Mouse (Mus musculus) midbrain, embryonic 12.5 days (tissue): ENCODE data around the gene Abca8a. TPM values are rescaled to one million over a fixed set of nuclear protein-coding genes. Genes with fewer than 3 reads are reported as not detected.
"Not testable (repeated sequence)": the region's sequence is repeated elsewhere in the genome, so short reads cannot be mapped to it uniquely, and the experiment has no call there.

Experiments used
- ATAC-seq: fragments of 200-750 bp; cut with Nextera tagmentation; 2 replicates; pipeline ENCODE4 v1.8.0; 2017; ENCODE audit warnings: low read depth, moderate TSS enrichment, moderate library complexity; ENCODE audit not compliant: low FRiP score
- H3K27ac ChIP-seq: fragments of 300-500 bp; sonication (generic); replicated peaks from 2 replicates; pipeline ENCODE4 v1.5.1; 2016; ENCODE audit warnings: mild to moderate bottlenecking
- H3K27me3 ChIP-seq: fragments of 300-500 bp; sonication (generic); 2 replicates; pipeline ENCODE4 v1.6.1; 2016; ENCODE audit warnings: mild to moderate bottlenecking
- H3K36me3 ChIP-seq: fragments of 300-500 bp; sonication (generic); 2 replicates; pipeline ENCODE4 v1.6.1; 2016
- H3K4me1 ChIP-seq: fragments of 300-500 bp; sonication (generic); 2 replicates; pipeline ENCODE4 v1.6.1; 2016
- H3K4me2 ChIP-seq: fragments of 300-500 bp; sonication (generic); replicated peaks from 2 replicates; pipeline ENCODE4 v1.6.1; 2016; ENCODE audit warnings: mild to moderate bottlenecking, moderate library complexity
- H3K4me3 ChIP-seq: fragments of 300-500 bp; sonication (generic); 2 replicates; pipeline ENCODE4 v1.5.1; 2016; ENCODE audit warnings: mild to moderate bottlenecking
- H3K9ac ChIP-seq: fragments of 300-500 bp; sonication (generic); replicated peaks from 2 replicates; pipeline ENCODE4 v1.6.1; 2016; ENCODE audit warnings: mild to moderate bottlenecking, moderate library complexity
- H3K9me3 ChIP-seq: fragments of 300-500 bp; sonication (generic); 2 replicates; pipeline ENCODE4 v1.6.1; 2016; ENCODE audit warnings: mild to moderate bottlenecking
- whole genome bisulfite sequencing: fragments of 180-500 bp; shearing (Covaris S2); methylation state at CpG from one replicate; pipeline ENCODE4 v1.1.7; 2016; 5-methylcytosine and 5-hydroxymethylcytosine counted together
- polyA plus RNA-seq: library from polyadenylated mRNA; unstranded; fragments of >200 nt; fragmentation: Nextera tagmentation; extraction: Ambion mirVana; gene quantifications from 2 replicates; pipeline ENCODE4 v1.2.1, GENCODE M21; 2016

The Abca8a gene
- polyA plus RNA-seq, 1 experiment from 2014 or later = not detected

DNA sequence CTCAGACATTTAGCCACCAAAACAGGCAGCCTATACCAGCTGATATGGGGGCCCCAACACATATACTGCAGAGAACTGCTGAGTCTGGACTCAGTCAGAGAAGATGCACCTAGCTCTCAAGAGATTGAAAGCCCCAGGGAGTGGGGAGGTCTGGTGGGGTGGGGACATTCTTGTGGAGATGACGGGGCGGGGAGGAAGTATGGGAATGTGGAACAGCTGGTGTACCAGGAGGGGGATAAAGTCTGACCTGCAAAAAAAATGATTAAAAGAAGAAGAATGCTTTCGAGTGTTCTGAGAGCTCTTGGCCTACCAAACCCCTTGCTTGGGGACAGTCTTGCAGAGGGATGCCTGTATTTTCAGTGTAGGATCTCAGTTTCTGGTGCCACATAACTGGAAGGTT is 42.1 kb downstream of the Abca8a start:
- no peak for ATAC-seq
- Histone ChIP-seq H3K4me3 (no peak overlapping the region), H3K4me1 (no peaks in the 10 kb centered on the region), H3K4me2 (no peak overlapping the region), H3K36me3 (no peaks in the 10 kb centered on the region), H3K27ac (no peak overlapping the region), H3K27me3 (no peaks in the 10 kb centered on the region), H3K9me3 (no peaks in the 10 kb centered on the region), H3K9ac (no peak overlapping the region)
- 81% methylated on average over 3 of the region's 3 CpGs for WGBS

DNA sequence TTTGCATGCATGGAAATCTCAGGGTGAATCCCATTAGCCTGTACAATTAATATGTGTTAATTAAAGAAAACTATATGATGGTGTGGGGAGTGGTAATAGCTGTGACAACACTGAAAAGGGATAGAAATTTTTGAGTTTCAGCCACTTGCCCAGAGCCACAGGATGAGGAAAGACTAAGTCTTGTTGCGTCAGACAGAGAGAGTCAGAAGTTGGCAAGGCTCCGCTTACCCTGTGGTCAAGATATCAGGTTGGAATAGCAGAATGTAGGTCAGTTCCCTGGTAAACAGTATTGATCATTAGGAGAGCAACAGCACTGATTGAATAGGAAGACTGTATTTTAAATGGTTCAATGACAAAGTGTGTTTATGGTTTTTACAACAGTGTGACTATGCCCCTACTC is 58.0 kb downstream of the Abca8a start:
- no peak overlapping the region for H3K27ac ChIP-seq
- no peaks in the 10 kb centered on the region for H3K36me3 ChIP-seq
- H3K9ac ChIP-seq = no peak overlapping the region
- no peak overlapping the region for H3K4me3 ChIP-seq
- 94% methylated on average over 2 of the region's 2 CpGs for WGBS
- H3K27me3 ChIP-seq = no peaks in the 10 kb centered on the region
- no peak for ATAC-seq
- H3K4me2 ChIP-seq = no peak overlapping the region
- H3K4me1 ChIP-seq = no peaks in the 10 kb centered on the region
- no peaks in the 10 kb centered on the region for H3K9me3 ChIP-seq

DNA sequence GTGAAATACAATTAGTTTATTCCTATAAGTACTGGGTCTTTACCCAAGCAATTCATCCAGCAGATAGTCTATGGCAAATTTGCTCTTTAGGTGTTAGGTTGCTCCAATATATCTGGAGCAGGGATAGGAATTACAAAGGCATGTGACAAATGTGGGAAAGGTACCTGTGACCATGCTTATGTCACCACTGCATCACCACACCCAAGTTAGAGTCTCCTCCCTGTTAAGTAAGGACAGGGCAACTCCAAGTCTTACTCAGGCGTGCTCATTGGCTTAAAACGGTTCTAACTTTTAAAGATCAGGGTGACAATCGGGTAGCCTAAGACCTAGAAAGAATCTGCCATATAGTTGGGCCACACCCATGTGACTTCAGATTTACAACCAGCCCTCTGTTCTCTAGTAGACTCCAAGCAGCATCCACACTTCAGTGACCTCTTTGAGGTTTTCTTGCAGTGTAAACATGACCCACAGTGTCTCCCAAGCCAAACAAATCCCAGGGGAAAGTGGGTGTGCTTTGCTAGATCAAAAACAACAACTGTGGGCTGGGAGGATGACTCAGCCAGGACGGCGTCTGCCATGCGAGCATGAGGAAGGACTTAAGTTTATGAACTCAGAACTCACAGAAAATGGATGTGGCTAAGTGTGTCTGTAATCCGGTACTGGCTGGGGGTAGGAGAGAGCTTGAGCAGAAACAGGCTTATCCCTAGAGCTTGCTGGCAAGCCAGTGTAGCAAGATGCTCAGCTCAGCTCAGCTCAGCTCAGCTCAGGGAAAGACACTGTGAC is 66.7 kb downstream of the Abca8a start:
- no peaks in the 10 kb centered on the region for H3K4me1 ChIP-seq
- H3K27me3 ChIP-seq = no peaks in the 10 kb centered on the region
- H3K9ac ChIP-seq = no peak overlapping the region
- H3K9me3 ChIP-seq = no peaks in the 10 kb centered on the region
- no peak for ATAC-seq
- 72% methylated on average over 7 of the region's 7 CpGs for WGBS
- H3K4me3 ChIP-seq = no peak overlapping the region
- no peaks in the 10 kb centered on the region for H3K36me3 ChIP-seq
- H3K27ac ChIP-seq = no peak overlapping the region
- H3K4me2 ChIP-seq = no peak overlapping the region

DNA sequence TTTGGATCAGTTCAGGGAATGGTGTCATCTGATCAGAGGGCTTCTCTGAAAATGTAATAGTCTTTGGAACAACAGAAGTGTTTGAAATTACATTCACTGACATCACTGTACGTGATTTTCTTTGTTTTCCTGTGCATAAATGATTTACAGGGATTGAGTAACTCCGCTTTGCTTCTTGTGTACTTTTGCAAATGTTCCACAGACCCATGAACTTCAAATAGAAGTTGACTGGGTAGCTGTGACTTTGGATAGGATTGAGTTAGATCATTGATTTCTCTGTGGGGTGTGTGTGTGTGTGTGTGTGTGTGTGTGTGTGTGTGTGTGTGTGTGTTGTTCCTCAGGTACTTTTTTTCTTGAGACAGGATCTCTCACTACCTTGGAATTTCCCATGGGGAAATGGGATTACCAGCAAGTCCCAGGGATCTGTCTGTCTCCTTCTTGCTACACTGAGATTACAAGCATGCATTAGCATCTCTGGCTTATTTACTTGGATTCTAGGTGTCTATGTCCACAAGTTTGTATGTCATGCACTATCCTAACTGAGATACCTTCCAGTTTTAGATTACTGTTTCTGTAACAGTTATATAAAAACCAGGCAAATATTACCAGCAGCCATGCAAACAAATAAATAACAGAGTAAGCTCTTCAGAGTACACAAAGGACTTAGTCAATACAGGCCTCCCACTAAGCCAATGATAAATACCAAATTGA is 84.8 kb downstream of the Abca8a start:
- H3K27ac ChIP-seq = no peak overlapping the region
- no peak for ATAC-seq

DNA sequence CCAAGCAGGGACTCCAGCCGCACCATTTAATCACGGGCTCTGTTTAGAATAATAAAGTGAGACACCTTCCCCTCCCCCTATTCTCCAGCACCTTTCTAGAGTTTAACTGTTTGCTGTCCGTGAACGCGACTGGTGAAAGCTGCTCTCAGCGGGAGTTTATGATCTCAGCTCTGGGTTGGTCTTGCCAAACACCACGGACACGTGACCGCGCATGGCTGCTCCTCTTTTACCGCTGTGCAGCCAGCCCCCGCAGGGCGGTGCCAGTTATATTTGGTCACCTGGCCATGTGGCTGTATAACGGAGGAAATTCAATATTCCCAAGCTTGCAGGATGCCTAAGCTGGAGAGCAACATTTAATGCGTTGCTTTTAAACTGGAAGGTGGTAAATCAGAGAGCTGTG is 100.2 kb downstream of the Abca8a start, which contains the start of gene Abca8b:
Gene Abca8b, minus strand, starts transcription at position 222 of the 400 bp plus-strand sequence.
- Histone ChIP-seq H3K9ac (peak within 1 kb of the TSS; percentile 43; the same call in 1 of the 2 replicates), H3K4me1 (peaks cover 4% of the 10 kb centered on the region; the same call in 1 of the 2 replicates), H3K4me3 (peak within 1 kb of the TSS; percentile 42), H3K36me3 (no peaks in the 10 kb centered on the region), H3K9me3 (no peaks in the 10 kb centered on the region), H3K27ac (no peak within 1 kb of the TSS), H3K27me3 (no peaks in the 10 kb centered on the region), H3K4me2 (peak within 1 kb of the TSS; percentile 61)
- under 1% methylated on average over 15 of the region's 15 CpGs for WGBS
- ATAC-seq = peak; percentile 96

More for the DNA sequence above, 84.8 kb downstream of the Abca8a start:
- WGBS = 90% methylated on average over 2 of the region's 2 CpGs
- H3K9ac ChIP-seq = no peak overlapping the region
- H3K4me3 ChIP-seq = no peak overlapping the region
- no peak overlapping the region for H3K4me2 ChIP-seq
- H3K9me3 ChIP-seq = no peaks in the 10 kb centered on the region
- H3K27me3 ChIP-seq = no peaks in the 10 kb centered on the region
- no peaks in the 10 kb centered on the region for H3K4me1 ChIP-seq
- H3K36me3 ChIP-seq = no peaks in the 10 kb centered on the region

DNA sequence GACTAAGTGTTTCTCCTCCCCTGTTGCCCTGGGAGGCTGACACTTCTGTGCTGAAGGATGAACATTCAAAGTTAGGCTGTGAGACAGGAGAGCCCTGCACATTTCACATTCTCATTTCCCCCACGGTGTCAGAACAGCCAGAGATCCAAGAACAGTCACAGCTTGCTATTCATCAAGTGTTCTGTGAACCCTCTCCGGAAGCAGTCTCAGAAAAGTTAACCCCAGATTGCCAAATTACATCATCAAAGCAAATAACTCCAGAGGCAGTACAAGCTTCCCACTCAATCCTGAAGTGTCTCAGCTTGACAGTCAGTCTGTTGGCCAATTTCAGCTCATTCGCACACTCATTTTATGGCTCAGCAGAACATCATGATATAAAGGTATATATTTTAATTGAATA is 100.8 kb downstream of the Abca8a start:
- no peaks in the 10 kb centered on the region for H3K9me3 ChIP-seq
- WGBS = 13% methylated on average over 3 of the region's 3 CpGs
- H3K27ac ChIP-seq = no peak overlapping the region
- peak overlapping the region; percentile 61 for H3K4me2 ChIP-seq
- H3K36me3 ChIP-seq = no peaks in the 10 kb centered on the region
- no peaks in the 10 kb centered on the region for H3K27me3 ChIP-seq
- H3K4me1 ChIP-seq = peaks cover 4% of the 10 kb centered on the region; the same call in 1 of the 2 replicates
- peak; percentile 27; the same call in 1 of the 2 replicates for ATAC-seq
- H3K4me3 ChIP-seq = peak overlapping the region; percentile 42
- no peak overlapping the region for H3K9ac ChIP-seq

DNA sequence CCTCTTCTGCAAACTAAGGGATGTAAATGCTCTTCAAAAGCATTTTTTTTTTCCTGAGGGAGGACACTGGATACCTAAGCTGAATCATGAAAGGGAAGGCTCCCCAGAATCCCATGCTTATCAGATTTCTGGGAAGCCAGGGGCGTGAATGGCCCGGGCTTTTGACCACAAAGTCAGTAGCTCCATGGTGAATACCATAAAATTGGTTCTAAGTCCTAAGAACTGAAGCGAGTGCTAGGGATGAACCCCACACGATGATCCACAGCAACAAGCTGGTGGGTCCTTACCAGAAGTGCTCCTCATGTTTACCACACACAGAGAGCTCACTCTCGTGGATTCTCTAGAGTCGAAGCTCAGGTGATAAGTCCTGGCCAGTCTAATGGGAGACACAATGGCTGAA is 101.8 kb downstream of the Abca8a start:
- Histone ChIP-seq H3K9me3 (no peaks in the 10 kb centered on the region), H3K9ac (no peak overlapping the region), H3K4me1 (peaks cover 4% of the 10 kb centered on the region; the same call in 1 of the 2 replicates), H3K27me3 (no peaks in the 10 kb centered on the region), H3K4me2 (no peak overlapping the region), H3K36me3 (no peaks in the 10 kb centered on the region), H3K4me3 (no peak overlapping the region), H3K27ac (no peak overlapping the region)
- 64% methylated on average over 6 of the region's 6 CpGs for WGBS
- no peak for ATAC-seq

DNA sequence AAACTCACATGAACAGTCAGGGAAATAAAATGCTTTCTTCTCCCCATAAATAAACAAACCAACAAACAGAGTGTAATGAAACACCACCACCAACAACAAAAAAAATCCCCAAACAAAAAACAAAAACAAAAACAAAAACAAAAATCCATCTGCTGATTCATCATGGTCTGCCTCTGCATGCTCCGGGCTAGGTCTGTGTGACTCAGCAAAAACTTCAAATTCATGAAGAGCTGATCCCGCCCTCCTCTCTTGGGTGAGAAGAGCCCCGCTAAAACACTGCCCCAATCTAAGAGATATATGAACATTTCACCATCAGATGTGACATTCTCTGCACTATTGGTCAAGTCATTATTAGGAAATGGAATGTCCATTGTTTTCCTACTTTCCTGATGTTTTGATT is 104.5 kb downstream of the Abca8a start:
- Histone ChIP-seq H3K4me2 (no peak overlapping the region), H3K27ac (no peak overlapping the region), H3K4me1 (peaks cover 4% of the 10 kb centered on the region; the same call in 1 of the 2 replicates), H3K9ac (no peak overlapping the region), H3K9me3 (no peaks in the 10 kb centered on the region), H3K36me3 (no peaks in the 10 kb centered on the region), H3K4me3 (no peak overlapping the region), H3K27me3 (no peaks in the 10 kb centered on the region)
- ATAC-seq = no peak
- WGBS = 82% methylated on average over 3 of the region's 3 CpGs

DNA sequence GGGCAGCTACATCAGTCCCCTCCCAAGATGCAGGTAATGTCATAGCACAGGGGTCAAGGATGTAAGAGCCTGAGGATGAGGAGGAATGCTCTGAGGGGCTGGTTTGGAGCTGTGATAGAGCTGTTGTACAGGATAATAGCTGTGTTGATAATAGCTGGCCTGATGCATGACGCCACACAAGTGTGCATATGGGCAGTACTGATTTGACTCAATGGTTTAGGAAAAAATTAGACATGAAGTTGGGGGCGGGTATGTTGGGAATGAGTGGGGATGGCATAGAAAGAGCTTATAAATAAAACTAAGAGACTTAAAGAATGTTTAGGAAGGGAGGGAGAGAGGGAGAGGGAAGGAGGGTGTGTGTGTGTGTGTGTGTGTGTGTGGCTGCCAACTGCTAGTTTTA is 105.5 kb downstream of the Abca8a start:
- Histone ChIP-seq H3K9ac (no peak overlapping the region), H3K27me3 (no peaks in the 10 kb centered on the region), H3K27ac (no peak overlapping the region), H3K4me1 (peaks cover 4% of the 10 kb centered on the region; the same call in 1 of the 2 replicates), H3K4me2 (no peak overlapping the region), H3K4me3 (no peak overlapping the region), H3K9me3 (no peaks in the 10 kb centered on the region), H3K36me3 (no peaks in the 10 kb centered on the region)
- ATAC-seq = no peak
- 83% methylated on average over 2 of the region's 2 CpGs for WGBS

DNA sequence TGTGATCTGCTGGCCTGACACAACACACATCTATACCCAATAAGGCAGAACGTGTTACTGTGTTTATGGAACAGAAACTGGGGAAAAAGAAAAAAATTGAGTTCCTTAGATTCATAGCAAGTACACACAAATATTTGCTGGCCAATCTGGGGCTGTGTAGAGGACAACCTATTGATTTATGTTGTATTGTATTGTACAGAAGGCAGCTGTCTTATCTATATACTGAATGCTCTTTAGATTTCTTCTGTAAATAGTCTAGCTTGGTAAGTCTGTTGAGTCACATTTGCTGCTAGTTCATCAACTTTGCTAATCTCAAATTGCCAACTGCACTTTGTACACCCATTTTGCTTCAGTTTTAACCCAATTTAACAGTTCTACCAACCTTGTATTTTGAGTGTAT is 107.6 kb downstream of the Abca8a start:
- H3K4me2 ChIP-seq = no peak overlapping the region
- ATAC-seq = no peak
- 48% methylated on average over 1 of the region's 1 CpGs for WGBS
- no peak overlapping the region for H3K4me3 ChIP-seq
- H3K9ac ChIP-seq = no peak overlapping the region
- no peaks in the 10 kb centered on the region for H3K4me1 ChIP-seq
- no peaks in the 10 kb centered on the region for H3K36me3 ChIP-seq
- no peak overlapping the region for H3K27ac ChIP-seq
- H3K9me3 ChIP-seq = no peaks in the 10 kb centered on the region
- H3K27me3 ChIP-seq = no peaks in the 10 kb centered on the region

DNA sequence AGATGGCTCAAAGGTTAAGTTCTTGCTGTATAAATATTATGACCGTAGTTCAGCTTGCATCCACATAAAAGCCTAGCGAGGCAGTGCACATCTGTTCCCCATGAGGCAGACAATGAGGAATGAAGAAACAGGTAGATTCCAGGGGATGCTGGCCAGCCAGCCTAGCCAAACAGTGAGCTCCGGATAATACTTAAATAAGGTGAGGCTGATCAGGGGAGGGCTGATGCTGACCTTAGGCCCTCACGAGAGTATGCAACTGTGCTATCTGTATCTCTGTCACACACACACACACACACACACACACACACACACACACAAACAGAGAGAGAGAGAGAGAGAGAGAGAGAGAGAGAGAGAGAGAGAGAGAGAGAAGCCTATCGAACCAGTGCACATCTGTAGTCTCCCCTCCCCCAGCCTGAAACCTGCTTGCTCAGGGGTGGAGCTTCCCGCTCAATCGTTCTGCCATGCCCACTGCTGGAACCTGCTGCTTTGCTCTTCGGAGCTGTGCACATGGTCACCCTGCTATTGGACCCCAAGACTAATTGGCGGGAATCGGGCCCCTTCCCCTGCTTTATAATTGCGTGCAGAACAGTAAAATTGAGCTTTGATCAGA is 108.2 kb downstream of the Abca8a start:
- not testable (repeated sequence) for H3K4me2 ChIP-seq, ATAC-seq, H3K36me3 ChIP-seq, H3K4me1 ChIP-seq, H3K27me3 ChIP-seq, H3K27ac ChIP-seq, H3K4me3 ChIP-seq, H3K9ac ChIP-seq, H3K9me3 ChIP-seq
- 53% methylated on average over 10 of the region's 11 CpGs for WGBS

DNA sequence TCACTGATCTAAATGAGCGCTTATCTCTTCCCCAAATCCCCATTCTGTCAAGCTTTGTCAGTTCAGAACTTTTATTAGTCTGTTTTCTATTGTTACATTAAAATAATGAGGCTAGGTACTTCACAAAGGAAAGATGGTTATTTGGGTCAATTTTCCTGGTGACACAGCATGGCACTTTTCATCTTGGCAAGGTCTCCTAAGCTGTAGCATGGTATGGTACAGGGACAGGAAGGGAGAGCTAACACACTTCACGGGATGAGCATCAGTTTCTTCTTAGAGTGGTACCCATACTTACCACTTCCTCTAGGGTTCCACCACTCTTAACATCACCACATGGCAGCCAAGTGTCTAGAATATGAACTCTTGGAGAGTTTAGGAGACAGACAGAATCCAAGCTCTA is 113.9 kb downstream of the Abca8a start:
- no peaks in the 10 kb centered on the region; the same call in 1 of the 2 replicates for H3K9me3 ChIP-seq
- no peak overlapping the region for H3K27ac ChIP-seq
- no peaks in the 10 kb centered on the region for H3K4me1 ChIP-seq
- no peaks in the 10 kb centered on the region for H3K27me3 ChIP-seq
- no peak overlapping the region for H3K4me2 ChIP-seq
- H3K9ac ChIP-seq = no peak overlapping the region
- WGBS = 88% methylated on average over 2 of the region's 2 CpGs
- ATAC-seq = no peak
- H3K4me3 ChIP-seq = no peak overlapping the region
- no peaks in the 10 kb centered on the region for H3K36me3 ChIP-seq
